Mouse (Mus musculus): Measurements from ENCODE around the gene Sh3bgrl2. TPM values are rescaled to one million over a fixed set of nuclear protein-coding genes. Genes with fewer than 3 reads are reported as not detected.
A peak's percentile ranks its signal among the peaks of the same experiment; 100 is the strongest.

Sh3bgrl2 gene
- polyA plus RNA-seq, 1 experiment = 12.1 TPM

- TF ChIP-seq CTCF (conservative IDR thresholded peaks at IDR 0.05; ENCODE audit: insufficient read depth, insufficient read length, low read depth, low read length) = no peak
- no peak for TF ChIP-seq POLR2A (IDR thresholded peaks at IDR 0.05; ENCODE audit: low read depth, low read length)
- H3K36me3 ChIP-seq (ENCODE audit: control insufficient read depth, insufficient read depth, low read length) = no peaks in the 10 kb centered on the region
- WGBS = 74% methylated on average over 2 of the region's 2 CpGs
- no peak for DNase-seq
- no peak overlapping the region for H3K4me3 ChIP-seq (ENCODE audit: insufficient read depth, low read depth, low read length)
- H3K4me1 ChIP-seq (ENCODE audit: control insufficient read depth, insufficient read depth, low read length) = no peaks in the 10 kb centered on the region
- no peaks in the 10 kb centered on the region for H3K27me3 ChIP-seq (replicated peaks; ENCODE audit: control insufficient read depth, insufficient read depth, low read length)
- no peak overlapping the region for H3K27ac ChIP-seq (ENCODE audit: insufficient read depth, low read depth, low read length)
Observed at GRCm38 (mm10) chr9:83659081-83659480, 111.0 kb downstream of the Sh3bgrl2 start.

GRCm38 (mm10) chr9:83661811-83662210 is 113.7 kb downstream of the Sh3bgrl2 start:
- 88% methylated on average over 5 of the region's 5 CpGs for WGBS
- DNase-seq = no peak
- H3K36me3 ChIP-seq (ENCODE audit: control insufficient read depth, insufficient read depth, low read length) = no peaks in the 10 kb centered on the region
- no peak for TF ChIP-seq POLR2A (IDR thresholded peaks at IDR 0.05; ENCODE audit: low read depth, low read length)
- TF ChIP-seq CTCF (conservative IDR thresholded peaks at IDR 0.05; ENCODE audit: insufficient read depth, insufficient read length, low read depth, low read length) = no peak
- no peaks in the 10 kb centered on the region for H3K27me3 ChIP-seq (replicated peaks; ENCODE audit: control insufficient read depth, insufficient read depth, low read length)
- H3K4me3 ChIP-seq (ENCODE audit: insufficient read depth, low read depth, low read length) = no peak overlapping the region
- H3K4me1 ChIP-seq (ENCODE audit: control insufficient read depth, insufficient read depth, low read length) = no peaks in the 10 kb centered on the region
- no peak overlapping the region for H3K27ac ChIP-seq (ENCODE audit: insufficient read depth, low read depth, low read length)

- Histone ChIP-seq H3K4me3 (ENCODE audit: insufficient read depth, low read depth, low read length) (no peak overlapping the region), H3K27me3 (replicated peaks; ENCODE audit: control insufficient read depth, insufficient read depth, low read length) (no peaks in the 10 kb centered on the region), H3K4me1 (ENCODE audit: control insufficient read depth, insufficient read depth, low read length) (no peaks in the 10 kb centered on the region), H3K27ac (ENCODE audit: insufficient read depth, low read depth, low read length) (no peak overlapping the region), H3K36me3 (ENCODE audit: control insufficient read depth, insufficient read depth, low read length) (no peaks in the 10 kb centered on the region)
- no peak for TF ChIP-seq CTCF (conservative IDR thresholded peaks at IDR 0.05; ENCODE audit: insufficient read depth, insufficient read length, low read depth, low read length)
- DNase-seq = no peak
- WGBS = 16% methylated on average over 24 of the region's 33 CpGs
Observed at GRCm38 (mm10) chr9:83663981-83664897, 116.1 kb downstream of the Sh3bgrl2 start.

GRCm38 (mm10) chr9:83664951-83665350 is 116.8 kb downstream of the Sh3bgrl2 start:
- no peaks in the 10 kb centered on the region for H3K27me3 ChIP-seq (replicated peaks; ENCODE audit: control insufficient read depth, insufficient read depth, low read length)
- no peaks in the 10 kb centered on the region for H3K36me3 ChIP-seq (ENCODE audit: control insufficient read depth, insufficient read depth, low read length)
- no peak overlapping the region for H3K4me3 ChIP-seq (ENCODE audit: insufficient read depth, low read depth, low read length)
- no peak for DNase-seq
- 71% methylated on average over 8 of the region's 8 CpGs for WGBS
- H3K27ac ChIP-seq (ENCODE audit: insufficient read depth, low read depth, low read length) = no peak overlapping the region
- TF ChIP-seq CTCF (conservative IDR thresholded peaks at IDR 0.05; ENCODE audit: insufficient read depth, insufficient read length, low read depth, low read length) (no peak), POLR2A (IDR thresholded peaks at IDR 0.05; ENCODE audit: low read depth, low read length) (no peak)
- no peaks in the 10 kb centered on the region for H3K4me1 ChIP-seq (ENCODE audit: control insufficient read depth, insufficient read depth, low read length)

GRCm38 (mm10) chr9:83667031-83667430 is 118.9 kb downstream of the Sh3bgrl2 start:
- no peaks in the 10 kb centered on the region for H3K36me3 ChIP-seq (ENCODE audit: control insufficient read depth, insufficient read depth, low read length)
- WGBS = 60% methylated on average over 4 of the region's 4 CpGs

GRCm38 (mm10) chr9:83679626-83680025 is 131.5 kb downstream of the Sh3bgrl2 start:
- Histone ChIP-seq H3K4me1 (ENCODE audit: control insufficient read depth, insufficient read depth, low read length) (no peaks in the 10 kb centered on the region), H3K27ac (ENCODE audit: insufficient read depth, low read depth, low read length) (no peak overlapping the region), H3K27me3 (replicated peaks; ENCODE audit: control insufficient read depth, insufficient read depth, low read length) (no peaks in the 10 kb centered on the region), H3K4me3 (ENCODE audit: insufficient read depth, low read depth, low read length) (no peak overlapping the region), H3K36me3 (ENCODE audit: control insufficient read depth, insufficient read depth, low read length) (no peaks in the 10 kb centered on the region)
- WGBS = 28% methylated on average over 3 of the region's 3 CpGs
- DNase-seq = peak; percentile 28
- TF ChIP-seq CTCF (conservative IDR thresholded peaks at IDR 0.05; ENCODE audit: insufficient read depth, insufficient read length, low read depth, low read length) (no peak), POLR2A (IDR thresholded peaks at IDR 0.05; ENCODE audit: low read depth, low read length) (no peak)

More at GRCm38 (mm10) chr9:83667031-83667430, 118.9 kb downstream of the Sh3bgrl2 start:
- TF ChIP-seq POLR2A (IDR thresholded peaks at IDR 0.05; ENCODE audit: low read depth, low read length) (no peak), CTCF (conservative IDR thresholded peaks at IDR 0.05; ENCODE audit: insufficient read depth, insufficient read length, low read depth, low read length) (no peak)
- Histone ChIP-seq H3K27ac (ENCODE audit: insufficient read depth, low read depth, low read length) (no peak overlapping the region), H3K4me3 (ENCODE audit: insufficient read depth, low read depth, low read length) (no peak overlapping the region), H3K4me1 (ENCODE audit: control insufficient read depth, insufficient read depth, low read length) (no peaks in the 10 kb centered on the region), H3K27me3 (replicated peaks; ENCODE audit: control insufficient read depth, insufficient read depth, low read length) (no peaks in the 10 kb centered on the region)
- no peak for DNase-seq
